Mouse (Mus musculus) spleen, adult 2 months (tissue): Measurements from ENCODE around the gene Kdelr3. TPM values are rescaled to one million over a fixed set of nuclear protein-coding genes. Genes with fewer than 3 reads are reported as not detected.

ENCODE experiments used
- DNase-seq, 2 experiments: peaks; one replicate each; pipeline versions ENCODE4 v3.0.0 to v3.0.0-alpha.2; 2012 to 2021; ENCODE audit warnings: low spot score in 2 of 2, low read depth in 1 of 2
- H3K27ac ChIP-seq: fragments of 200-500 bp; 2 replicates; pipeline ENCODE4 v1.5.1; 2012; ENCODE audit warnings: low read length, inconsistent platforms; ENCODE audit not compliant: insufficient read depth
- H3K27me3 ChIP-seq: fragments of 200-500 bp; 2 replicates; pipeline ENCODE4 v1.6.1; 2012; ENCODE audit warnings: mild to moderate bottlenecking, moderate library complexity, low read length, inconsistent platforms; ENCODE audit not compliant: control insufficient read depth, insufficient read depth
- H3K36me3 ChIP-seq: fragments of 200-500 bp; 2 replicates; pipeline ENCODE4 v1.6.1; 2012; ENCODE audit warnings: mild to moderate bottlenecking, low read length, inconsistent platforms; ENCODE audit not compliant: control insufficient read depth, insufficient read depth
- H3K4me1 ChIP-seq: fragments of 200-500 bp; 2 replicates; pipeline ENCODE4 v1.6.1; 2011; ENCODE audit warnings: inconsistent platforms; ENCODE audit not compliant: control insufficient read depth, insufficient read depth, insufficient read length
- H3K4me3 ChIP-seq: fragments of 200-500 bp; 2 replicates; pipeline ENCODE4 v1.5.1; 2011; ENCODE audit warnings: mild to moderate bottlenecking, inconsistent platforms; ENCODE audit not compliant: insufficient read depth, insufficient read length; ENCODE audit errors: extremely low read depth
- CTCF ChIP-seq: fragments of 200-500 bp; IDR thresholded peaks from 2 replicates; pipeline ENCODE4 v1.5.1; 2011; ENCODE audit warnings: mild to moderate bottlenecking, inconsistent platforms; ENCODE audit not compliant: insufficient read depth, insufficient read length, insufficient replicate concordance; ENCODE audit errors: extremely low read depth
- POLR2A ChIP-seq: fragments of 200-500 bp; IDR thresholded peaks from 2 replicates; pipeline ENCODE4 v1.6.1; 2011; ENCODE audit warnings: low read depth, low read length, inconsistent platforms
- WGBS: fragments of 180-500 bp; shearing (Covaris S2); methylation state at CpG from one replicate; pipeline ENCODE4 v1.1.7; 2018; 5-methylcytosine and 5-hydroxymethylcytosine counted together
- polyA plus RNA-seq: library from polyadenylated mRNA; depleted of rRNA; stranded (reverse); fragments of >200 nt; gene quantifications from 2 replicates; pipeline ENCODE4 v1.2.3, GENCODE M21; 2012

Kdelr3 gene
- polyA plus RNA-seq, 1 experiment: 2.3 TPM

- no peak for DNase-seq
- TF ChIP-seq CTCF (no peak), POLR2A (no peak)
- H3K4me1 ChIP-seq: peaks cover 6% of the 10 kb centered on the region; the same call in 1 of the 2 replicates
- H3K4me3 ChIP-seq: peak within 1 kb of the TSS; percentile 26; the same call in 1 of the 2 replicates
- no peaks in the 10 kb centered on the region for H3K36me3 ChIP-seq
- peaks cover 25% of the 10 kb centered on the region for H3K27me3 ChIP-seq
- no peak within 1 kb of the TSS for H3K27ac ChIP-seq
- WGBS: 4% methylated on average over 60 of the region's 60 CpGs
These were observed 11.3 kb upstream of the Kdelr3 start, which contains the start of gene Kcnj4 for GRCm38 (mm10) chr15:79504707-79505452. TSS of gene Kcnj4 (minus strand) at chr15:79505241.

GRCm38 (mm10) chr15:79505616-79506283, 10.5 kb upstream of the Kdelr3 start:
- H3K27me3 ChIP-seq: peaks cover 27% of the 10 kb centered on the region
- no peak for DNase-seq
- H3K36me3 ChIP-seq: no peaks in the 10 kb centered on the region
- 1% methylated on average over 48 of the region's 71 CpGs for WGBS
- TF ChIP-seq CTCF (no peak), POLR2A (no peak)
- peaks cover 6% of the 10 kb centered on the region; the same call in 1 of the 2 replicates for H3K4me1 ChIP-seq
- H3K4me3 ChIP-seq: peak overlapping the region; percentile 26; the same call in 1 of the 2 replicates
- no peak overlapping the region for H3K27ac ChIP-seq

DNA sequence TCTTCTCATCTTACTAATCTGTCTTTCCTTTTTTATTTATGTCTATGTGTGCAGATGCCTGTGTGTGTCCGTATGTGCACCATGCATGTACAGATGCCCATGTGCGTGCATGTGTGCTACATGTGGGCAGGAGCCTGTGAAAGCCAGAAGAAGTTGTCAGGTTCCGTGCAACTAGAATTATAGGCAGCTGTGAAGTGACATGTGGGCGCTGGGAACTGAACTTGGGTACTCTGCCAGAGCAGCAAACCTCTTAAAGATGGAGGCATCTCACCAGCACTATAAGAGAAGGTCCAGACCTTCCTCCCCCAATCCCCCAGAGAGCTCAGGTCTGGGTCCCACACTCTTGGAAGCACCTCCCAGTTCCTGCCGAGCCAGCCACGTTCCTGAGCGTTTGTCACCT, 9.8 kb upstream of the Kdelr3 start:
- no peak overlapping the region for H3K27ac ChIP-seq
- TF ChIP-seq POLR2A (no peak), CTCF (no peak)
- H3K36me3 ChIP-seq: no peaks in the 10 kb centered on the region
- WGBS: 35% methylated on average over 7 of the region's 7 CpGs
- H3K4me3 ChIP-seq: no peak overlapping the region
- peaks cover 30% of the 10 kb centered on the region for H3K27me3 ChIP-seq
- peaks cover 6% of the 10 kb centered on the region; the same call in 1 of the 2 replicates for H3K4me1 ChIP-seq
- no peak for DNase-seq

DNA sequence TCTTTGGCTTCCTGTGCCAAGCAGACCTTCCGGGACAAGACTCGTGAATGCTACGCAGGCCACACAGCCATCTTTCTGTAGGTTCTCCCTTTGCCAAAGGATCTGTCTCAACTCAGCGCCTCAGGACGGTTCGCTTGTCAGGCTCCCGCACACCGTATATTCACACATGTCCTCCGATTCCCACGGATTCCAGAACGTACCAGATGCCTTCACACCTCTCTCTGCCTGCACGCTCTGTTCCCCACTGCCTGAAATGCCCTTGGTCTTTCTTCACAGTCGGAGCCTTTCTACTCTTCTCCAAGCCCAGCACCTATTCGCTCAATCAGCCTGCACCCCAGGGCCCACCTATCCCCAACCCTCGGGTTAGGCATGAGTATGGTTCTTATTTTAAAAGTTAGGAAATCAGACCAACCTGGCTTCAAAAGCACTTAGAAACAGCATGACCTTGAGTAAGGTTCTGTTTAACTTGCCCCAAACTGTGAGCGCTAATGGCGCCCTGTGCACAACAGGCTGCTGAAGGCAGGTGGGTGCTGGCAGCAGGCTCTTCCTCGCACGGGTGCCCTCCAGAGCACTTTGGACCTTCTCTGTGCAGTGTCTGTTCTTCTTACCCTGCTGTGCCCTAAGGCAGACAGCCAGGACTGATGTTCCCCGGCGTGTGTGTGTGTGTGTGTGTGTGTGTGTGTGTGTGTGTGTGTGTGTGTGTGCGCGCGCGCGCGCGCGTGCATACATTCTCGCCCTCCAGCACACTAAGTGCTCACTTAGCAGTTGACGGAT, 9.0 kb upstream of the Kdelr3 start:
- Histone ChIP-seq H3K27ac (no peak overlapping the region), H3K4me1 (peaks cover 6% of the 10 kb centered on the region; the same call in 1 of the 2 replicates), H3K27me3 (peaks cover 34% of the 10 kb centered on the region), H3K4me3 (no peak overlapping the region), H3K36me3 (no peaks in the 10 kb centered on the region)
- TF ChIP-seq CTCF: no peak
- no peak for TF ChIP-seq POLR2A
- 67% methylated on average over 31 of the region's 31 CpGs for WGBS
- DNase-seq: no peak

DNA sequence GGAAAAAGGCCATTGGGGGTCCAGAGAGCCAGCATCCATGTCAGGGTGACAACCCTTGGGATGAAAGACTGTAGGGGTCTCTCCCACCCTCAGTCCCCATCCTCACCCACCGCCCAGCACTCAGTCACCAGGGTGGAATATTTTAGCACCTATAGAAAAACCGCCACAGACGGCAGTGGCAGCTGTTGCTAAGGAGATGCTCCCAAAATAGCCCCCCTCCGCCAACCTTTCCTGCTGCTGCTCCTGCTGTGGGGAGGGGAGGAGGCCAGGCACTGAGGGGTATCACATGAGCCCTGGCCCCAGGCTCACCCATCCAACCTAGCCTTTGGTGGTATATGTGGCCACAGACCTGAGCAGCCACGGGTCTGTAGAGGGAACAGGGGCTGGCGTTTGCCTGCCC, 6.2 kb upstream of the Kdelr3 start:
- Histone ChIP-seq H3K4me1 (peaks cover 6% of the 10 kb centered on the region; the same call in 1 of the 2 replicates), H3K36me3 (no peaks in the 10 kb centered on the region), H3K4me3 (no peak overlapping the region), H3K27ac (no peak overlapping the region), H3K27me3 (peaks cover 34% of the 10 kb centered on the region)
- WGBS: 31% methylated on average over 6 of the region's 6 CpGs
- TF ChIP-seq POLR2A: no peak
- no peak for DNase-seq

DNA sequence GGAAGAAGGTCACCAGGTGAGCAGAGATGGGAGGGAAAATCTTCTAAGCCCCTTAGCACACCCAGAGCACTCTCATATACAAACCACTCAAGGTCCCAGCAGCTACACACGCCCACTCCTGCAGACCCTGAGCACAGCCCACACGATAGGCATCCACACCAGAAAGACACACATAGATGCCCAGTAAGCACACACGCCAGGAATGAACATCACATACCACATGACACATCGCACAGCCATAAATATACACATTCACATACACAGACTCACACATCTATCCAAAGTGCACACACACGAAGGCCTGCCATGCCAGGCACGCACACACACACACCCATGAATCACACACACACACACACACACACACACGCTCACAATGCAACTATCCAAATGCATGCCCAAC, 5.8 kb upstream of the Kdelr3 start:
- TF ChIP-seq CTCF: no peak
- TF ChIP-seq POLR2A: no peak
- peaks cover 30% of the 10 kb centered on the region for H3K27me3 ChIP-seq

More for the DNA sequence above, 5.8 kb upstream of the Kdelr3 start:
- Histone ChIP-seq H3K4me1 (peaks cover 2% of the 10 kb centered on the region; the same call in 1 of the 2 replicates), H3K27ac (no peak overlapping the region), H3K36me3 (no peaks in the 10 kb centered on the region), H3K4me3 (no peak overlapping the region)
- no peak for DNase-seq
- 82% methylated on average over 7 of the region's 7 CpGs for WGBS
